Mouse (Mus musculus): ENCODE measurements around the gene Gjb4.

Gjb4 gene

DNA sequence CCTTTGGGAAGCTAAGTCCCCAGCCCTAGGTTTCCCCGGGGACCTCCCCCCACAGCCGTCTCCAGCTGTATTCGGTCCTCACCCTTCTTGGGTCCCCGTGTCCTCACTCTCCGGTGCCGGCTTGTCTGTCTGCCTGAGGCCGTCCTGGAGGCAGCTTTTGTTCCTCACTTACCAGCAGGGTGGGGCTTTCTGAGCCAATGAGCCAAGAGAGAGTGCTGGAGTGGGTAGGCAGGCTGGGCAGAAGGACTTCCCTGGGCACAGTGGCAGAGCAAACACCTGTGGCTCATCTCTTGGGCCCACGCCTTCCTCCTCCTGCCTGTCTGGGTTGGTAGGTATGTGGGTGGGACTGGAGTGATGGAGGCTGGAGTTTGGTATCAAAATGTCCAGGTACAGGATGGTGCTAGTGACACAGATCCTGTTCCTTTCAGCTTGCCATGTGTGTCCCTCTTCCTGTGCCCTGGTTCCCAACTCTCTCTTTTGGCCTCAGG, at the start of gene Gjb4:
Gjb4 (minus strand) TSS at position 131 of the 488 bp plus-strand sequence.
- no peak for DNase-seq (ENCODE audit: low spot score in 2 of 2)

DNA sequence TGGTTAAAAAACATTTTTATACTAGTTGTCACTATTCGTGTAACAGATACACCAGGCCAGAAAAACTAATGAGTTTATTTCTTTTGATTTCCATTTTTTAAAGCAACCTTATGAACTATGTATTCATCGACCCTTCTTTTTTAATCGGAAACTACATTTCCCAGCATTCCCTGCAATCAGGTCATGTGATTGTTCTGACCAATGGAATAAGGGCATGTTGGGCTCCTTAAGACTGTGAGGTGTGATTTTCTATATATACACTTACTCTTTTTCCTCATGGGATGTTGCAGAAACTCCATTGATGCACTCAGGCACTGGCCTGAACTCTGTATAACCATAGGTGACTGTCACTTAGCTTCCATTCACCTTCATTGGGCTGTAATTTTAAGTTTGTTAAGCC, 48.7 kb upstream of the Gjb4 start:
- no peak for DNase-seq (ENCODE audit: low spot score in 2 of 2)

DNA sequence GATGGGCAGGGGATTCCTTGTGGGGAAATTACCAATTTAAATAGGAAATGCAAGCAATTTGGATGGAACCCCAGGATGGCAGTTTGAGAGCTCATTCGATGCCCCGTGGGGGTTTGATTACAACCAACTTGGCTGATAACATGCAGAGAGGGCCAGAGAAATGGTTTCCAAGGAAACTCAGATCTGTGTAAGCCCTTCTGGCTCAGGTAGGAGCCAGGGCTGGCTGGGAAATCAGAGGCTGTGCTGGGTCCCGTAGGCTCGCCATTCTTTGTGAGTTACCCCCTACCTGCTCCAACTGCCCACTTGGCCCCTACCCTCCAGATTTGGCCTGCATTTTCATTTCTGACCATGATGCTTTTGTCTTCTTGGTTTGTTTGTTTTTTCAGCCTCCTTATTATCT, 48.3 kb upstream of the Gjb4 start:
- no peak for DNase-seq (ENCODE audit: low spot score in 2 of 2)

DNA sequence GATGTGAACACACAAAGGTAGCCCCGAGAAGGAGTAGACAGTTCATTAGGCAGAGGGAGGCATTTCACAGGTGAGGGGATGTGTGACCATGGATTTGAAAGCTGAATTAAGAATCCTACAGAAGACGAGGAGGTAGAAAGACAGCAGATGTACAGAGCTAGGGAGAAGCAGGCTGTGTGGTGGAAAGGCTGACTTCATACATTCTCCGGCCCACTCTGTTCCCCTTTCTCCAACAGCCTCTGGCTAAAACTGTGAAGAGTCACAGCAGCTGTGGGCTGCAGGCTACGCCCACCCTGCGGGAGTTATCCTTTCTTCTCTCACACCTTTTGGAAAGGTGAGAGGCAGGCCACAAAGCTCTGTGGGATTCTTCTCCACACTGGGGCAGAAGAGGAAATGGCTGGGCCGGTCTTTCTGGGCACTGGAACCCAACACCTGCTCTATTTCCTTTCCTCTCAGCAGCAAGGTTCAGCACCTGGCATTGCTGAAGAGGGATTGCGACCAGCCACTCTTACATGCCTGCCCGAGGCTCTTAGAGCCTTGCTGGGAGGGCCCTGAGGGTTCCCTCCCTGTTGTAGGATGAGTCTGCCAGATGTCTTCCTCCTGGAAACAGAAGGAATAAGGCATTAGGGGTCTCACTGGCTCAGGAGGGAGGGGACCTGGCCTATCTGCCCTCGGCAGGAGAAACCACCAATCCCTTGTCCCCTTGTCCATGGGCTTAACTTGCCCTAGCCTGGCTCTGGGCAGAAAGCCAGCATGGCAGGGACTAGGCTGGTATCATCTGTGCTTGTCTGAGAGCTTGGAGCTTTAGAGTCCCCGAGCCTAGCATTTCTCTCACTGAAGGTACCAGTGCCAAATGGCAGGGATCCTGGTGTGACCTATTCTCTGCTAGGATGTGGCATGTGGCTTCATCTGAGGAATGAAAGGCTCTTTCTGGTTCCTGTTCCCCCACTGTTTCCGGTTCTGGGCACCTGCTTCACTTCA, 46.6 kb upstream of the Gjb4 start:
- DNase-seq (ENCODE audit: low spot score in 2 of 2) = no peak

DNA sequence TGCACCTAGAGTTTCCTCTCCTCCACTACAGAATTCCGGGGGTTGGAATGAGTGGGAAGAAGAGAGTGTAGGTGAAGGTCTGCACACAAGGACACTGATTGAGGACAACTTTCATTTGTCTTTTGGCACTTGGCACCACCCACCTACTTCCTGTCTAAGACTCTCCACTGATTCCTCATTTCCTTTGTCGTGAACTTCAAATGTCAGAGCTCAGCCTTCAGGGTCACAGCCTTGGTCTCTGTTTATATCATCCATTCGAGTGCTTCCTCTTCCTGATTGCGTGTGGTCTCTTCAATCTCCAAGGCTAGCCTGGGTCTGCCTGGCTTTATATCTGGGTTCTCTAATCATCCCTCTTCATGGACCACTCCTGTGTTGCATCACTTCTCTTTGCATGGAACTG, 41.7 kb upstream of the Gjb4 start:
- DNase-seq (ENCODE audit: low spot score in 2 of 2) = no peak

DNA sequence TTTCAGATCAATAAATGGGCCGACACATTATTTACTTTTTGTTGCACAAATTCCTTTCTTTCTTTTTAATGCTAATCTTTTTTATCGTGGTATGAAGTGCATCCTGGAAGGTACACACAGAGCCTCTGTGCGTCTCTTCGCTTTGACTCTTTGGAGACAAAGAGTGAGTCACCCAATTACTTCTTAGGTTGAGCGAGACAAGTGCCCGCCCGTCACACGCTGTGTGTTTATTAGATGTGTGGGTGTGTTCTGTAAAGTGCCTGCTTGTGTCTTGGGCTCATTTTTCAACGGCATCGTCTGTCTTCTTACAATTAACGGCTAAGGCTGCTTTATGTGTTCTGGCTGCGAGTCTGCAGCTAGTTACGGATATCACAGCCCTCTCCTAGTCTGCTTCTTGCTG, 35.8 kb upstream of the Gjb4 start:
- peak; percentile 15 to 23 for DNase-seq (ENCODE audit: low spot score in 2 of 2)

DNA sequence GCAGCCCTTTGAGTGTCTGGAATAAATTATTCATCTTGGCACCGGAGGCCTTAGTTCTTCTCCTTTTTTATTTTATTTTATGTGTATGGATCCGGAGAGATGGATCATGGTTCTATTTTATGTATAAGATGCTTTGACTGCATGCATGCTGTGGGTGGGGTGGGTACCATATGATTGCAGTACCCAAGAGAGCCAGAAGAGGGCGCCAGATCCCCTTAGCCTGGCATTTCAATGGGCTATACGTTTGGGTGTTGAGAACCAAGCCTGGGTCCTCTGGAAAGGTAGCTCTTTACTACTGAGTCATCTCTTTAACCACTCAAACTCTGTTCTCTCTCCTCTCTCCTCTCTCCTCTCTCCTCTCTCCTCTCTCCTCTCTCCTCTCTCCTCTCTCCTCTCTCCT, 23.5 kb upstream of the Gjb4 start:
- no peak for DNase-seq (ENCODE audit: low spot score in 2 of 2)

DNA sequence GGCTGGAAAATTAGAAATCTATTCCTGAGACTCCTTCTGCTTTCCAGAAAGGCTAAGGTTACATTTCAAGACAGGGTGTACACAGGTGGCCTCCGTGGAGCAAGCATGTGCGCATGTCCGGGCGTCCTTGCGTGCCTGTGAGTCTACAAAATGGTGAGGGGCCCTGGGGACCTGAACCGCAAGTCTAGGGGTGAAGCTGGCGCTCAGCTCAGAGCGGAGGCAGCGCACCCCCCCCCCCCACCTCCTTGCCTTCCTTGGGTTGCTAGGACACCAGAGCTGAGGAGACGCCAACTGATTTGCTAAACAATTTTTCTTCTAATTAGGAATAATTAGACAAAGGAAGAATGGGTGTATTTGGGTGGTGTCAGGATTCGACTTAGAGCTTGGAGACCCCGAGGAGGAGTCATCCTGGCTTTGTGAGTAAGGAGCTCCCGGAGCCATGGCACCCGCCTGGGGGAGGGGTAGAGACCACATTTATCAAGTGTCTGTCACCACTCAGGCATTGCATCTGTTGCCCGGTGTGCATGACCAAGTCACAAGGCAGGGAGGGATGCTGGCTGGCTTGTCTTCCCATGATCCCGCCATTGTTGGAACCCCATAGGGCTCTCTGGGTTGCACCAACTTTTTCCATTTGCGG, 21.8 kb upstream of the Gjb4 start:
- no peak for DNase-seq (ENCODE audit: low spot score in 2 of 2)

DNA sequence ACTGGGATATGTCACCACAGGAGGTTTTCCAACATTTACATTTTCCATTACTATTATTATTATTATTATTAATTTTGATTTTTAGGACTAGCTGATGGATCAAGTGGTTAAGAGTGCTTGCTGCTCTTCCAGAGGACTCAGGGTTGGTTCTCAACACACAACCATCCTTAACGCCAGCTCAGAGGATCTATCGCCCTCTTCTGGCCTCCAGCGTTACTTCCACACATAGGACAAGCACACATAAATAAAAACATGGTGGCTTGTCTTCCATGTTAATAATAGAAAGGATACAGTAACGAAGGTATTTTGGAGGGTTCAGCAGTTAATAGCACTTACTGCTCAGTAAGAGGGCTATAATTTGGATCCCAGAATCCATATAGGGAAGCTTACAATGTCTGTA, 20.8 kb upstream of the Gjb4 start:
- no peak for DNase-seq (ENCODE audit: low spot score in 2 of 2)

DNA sequence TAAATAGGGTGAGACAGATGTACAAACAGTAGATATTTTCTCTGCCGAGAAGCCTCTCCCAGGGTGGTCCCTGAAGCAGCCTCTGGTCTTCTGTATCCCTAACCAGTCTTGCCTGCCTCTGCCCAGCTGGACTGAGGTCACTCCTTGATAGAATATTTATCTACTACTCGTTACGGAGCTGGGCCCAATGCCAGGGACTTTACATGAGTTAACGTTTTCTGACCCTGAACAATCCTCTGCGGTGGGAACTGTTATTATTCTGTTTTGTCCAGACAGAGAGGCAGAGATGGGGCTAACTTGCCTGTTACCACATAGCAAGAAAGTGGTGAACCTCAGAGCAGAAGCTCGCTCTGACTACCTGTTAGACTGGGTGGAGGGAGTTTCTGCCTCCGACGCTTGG, 19.6 kb upstream of the Gjb4 start:
- DNase-seq (ENCODE audit: low spot score in 2 of 2) = no peak

DNA sequence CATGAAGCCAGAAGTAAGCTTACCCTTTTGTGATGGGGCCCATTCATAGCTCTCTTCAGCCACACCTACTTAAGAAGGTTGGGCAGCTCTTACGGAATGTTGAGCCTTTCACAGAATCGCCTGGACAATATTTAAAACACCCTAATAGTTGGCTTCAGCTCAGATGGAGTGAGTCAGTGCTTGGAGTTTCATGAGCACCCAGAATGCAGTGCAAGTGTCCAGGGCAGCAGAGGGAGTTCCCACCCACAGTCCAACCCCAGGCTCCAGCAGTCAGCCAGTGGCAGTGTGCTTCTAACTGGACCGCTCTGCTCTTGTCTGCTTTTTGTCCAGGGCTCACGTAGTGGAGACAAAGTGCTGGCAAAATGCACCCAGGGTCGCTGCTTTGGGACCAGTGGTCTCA, 17.7 kb upstream of the Gjb4 start:
- no peak for DNase-seq (ENCODE audit: low spot score in 2 of 2)

DNA sequence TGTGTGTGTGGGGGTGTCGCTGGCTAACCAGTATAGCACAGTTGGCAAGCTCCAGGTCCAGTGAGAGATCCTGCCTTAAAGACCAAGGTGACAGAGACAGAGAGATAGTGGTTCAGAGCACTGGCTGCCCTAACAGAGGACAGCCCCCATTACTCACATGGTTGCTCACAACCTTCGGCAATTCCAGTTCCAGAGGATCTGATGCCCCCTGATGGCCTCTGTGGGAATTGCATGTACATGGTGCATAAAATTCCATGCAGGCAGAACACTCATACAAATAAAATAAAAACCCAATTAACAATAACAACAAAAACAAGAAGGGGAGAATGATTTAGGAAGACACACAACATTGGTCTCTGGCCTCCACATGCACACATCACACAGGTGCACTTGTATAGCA, 16.6 kb upstream of the Gjb4 start:
- no peak for DNase-seq (ENCODE audit: low spot score in 2 of 2)

DNA sequence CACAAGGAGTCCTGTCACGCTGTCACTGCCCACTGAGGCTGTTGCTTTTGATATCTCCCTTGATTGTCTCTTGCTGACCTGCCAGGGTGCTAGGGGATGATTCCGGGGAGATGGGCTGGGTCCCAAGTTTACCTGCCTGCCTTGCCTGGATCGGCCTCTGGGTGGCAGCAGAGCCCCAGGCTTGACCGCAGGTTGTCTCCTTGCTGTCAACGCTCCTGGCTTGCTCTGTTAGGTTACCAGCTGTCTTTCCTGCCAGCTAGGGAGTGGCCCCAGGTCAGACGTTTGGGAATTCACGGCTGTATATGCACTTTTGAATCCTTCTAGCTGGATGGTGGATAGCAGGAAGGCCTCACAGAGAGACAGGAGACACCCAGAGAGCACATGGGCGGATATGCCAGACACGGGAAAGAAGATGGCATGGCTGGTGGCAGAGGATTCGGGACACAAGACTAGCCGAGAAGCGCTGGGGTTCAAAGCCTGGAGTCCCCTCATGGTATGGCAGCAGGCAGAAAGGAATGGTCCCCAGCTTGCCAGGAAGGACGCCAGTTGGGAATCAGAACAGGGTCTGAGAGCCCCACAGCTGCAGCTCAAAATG, 14.6 kb upstream of the Gjb4 start:
- DNase-seq (ENCODE audit: low spot score in 2 of 2) = peak in 1 of 2 experiments; percentile 21

DNA sequence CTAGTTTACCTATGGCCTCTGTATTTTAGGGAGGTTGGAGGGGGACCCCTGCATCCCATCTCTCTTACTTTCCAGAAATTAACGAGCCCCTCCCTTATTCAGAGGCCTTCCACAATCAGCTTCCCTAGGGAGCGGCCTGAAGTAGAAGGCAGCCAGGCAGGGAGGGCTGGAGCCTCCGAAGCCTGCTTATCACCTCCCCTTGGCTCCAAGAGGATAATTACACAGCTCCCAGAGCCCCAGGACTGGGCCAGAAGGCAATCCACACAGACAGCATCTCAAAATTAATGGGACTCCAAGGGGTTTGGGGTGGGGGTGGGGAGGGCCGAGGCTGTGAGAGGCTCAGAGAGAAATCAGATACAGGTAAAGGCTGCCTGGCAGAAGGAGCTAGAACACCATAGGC, 12.0 kb upstream of the Gjb4 start:
- DNase-seq (ENCODE audit: low spot score in 2 of 2) = no peak

DNA sequence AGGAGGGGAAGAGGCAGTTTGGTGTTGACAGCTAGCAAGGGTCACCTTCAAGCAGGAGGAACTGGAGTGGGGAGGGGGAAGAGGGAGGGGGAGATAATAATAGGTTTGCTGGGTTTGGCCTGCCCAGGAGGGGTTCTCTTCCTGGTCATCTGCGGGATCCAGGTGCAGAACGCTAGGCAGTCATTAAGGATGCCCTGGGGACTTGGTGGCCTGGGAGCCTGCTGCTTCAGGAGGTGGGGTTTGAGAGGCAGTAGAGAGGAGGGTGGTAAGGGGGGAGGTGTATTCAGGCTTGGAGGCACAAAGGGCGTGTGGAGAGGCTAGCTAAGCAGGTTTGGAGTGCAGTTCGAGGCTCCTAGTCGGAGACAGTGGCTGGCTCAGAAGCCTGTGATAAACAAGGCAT, 11.6 kb upstream of the Gjb4 start:
- DNase-seq (ENCODE audit: low spot score in 2 of 2) = no peak

DNA sequence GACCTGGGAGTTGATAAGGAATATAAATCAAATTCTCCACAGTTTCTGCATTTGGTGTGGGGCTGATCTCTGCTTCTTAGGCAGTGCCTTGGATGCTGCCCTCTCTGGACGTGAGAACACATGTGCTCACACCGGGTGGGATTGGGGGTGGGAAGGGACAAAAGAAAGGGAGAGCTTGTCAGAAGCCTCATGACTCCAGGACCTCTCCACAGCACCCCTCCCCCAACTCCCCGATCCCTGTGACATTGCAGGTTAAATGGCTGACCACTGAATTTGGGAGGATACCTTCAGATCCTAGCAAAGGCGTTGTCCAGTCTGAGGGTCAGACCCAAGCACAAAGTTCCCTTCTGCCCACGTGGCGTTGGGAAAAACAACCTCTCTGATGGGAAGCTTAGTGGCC, 10.6 kb upstream of the Gjb4 start:
- DNase-seq (ENCODE audit: low spot score in 2 of 2) = no peak

DNA sequence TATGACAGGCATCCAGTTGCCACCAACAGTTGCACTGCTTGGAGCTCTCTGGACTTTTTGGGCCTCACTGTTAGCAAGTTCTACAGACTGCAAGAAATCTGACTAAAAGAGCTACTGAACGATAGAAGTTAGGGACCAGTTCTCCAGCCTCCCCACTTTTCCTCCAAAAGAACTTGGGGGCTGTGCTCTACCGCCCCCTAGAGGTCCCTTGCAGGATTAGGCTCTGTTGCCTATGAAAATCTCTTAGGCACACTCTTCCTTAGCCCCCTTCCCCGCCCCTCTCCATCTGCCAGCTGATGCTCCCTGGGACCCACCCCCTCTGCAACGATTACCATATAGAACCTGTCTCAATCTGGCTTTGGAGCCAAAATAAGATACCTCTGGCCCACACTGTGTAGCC, 9.4 kb upstream of the Gjb4 start:
- DNase-seq (ENCODE audit: low spot score in 2 of 2) = no peak

DNA sequence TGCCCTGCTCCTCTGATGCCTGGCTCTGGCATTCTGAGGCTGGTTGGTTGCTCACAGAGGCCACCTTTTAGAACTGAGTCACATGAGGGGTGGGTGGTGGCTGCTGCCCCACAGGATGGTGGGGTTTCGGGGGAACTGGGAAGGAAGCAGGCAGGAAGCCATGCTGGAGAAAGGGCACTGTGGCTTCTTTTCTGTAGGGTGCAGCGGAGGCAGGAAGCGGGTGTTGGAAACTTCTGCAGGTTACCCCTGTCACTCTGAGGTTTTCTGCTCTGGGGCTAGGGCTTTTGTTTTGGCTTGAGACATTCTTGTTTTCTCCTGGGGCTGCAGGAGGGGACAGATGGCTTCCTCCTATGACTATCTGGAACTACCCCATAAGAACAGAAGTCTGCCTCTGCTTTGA, 8.6 kb upstream of the Gjb4 start:
- no peak for DNase-seq (ENCODE audit: low spot score in 2 of 2)

DNA sequence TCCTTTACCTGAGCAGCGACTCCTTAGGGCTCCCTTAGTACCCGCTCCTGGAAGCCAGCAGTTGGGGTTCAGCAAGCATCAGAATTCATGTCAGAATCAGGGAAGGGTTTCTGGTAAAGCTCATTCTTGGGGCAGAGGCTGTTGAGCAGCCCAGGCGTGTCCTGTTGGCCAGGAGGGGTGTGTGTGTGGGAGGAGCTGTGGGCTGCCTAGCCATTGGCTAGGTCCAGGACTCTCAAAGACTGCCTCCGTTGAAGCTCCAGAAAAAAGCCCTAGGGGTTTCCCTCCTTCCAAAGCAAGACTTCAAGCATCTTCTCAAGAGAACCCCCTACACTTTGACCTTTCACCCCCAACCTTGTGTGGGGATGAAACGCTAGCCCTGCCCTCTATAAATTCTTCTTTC, 4.1 kb upstream of the Gjb4 start, which contains the start of gene Gjb5:
Gjb5 (minus strand) TSS at position 164 of the 400 bp plus-strand sequence.
- no peak for DNase-seq (ENCODE audit: low spot score in 2 of 2)

DNA sequence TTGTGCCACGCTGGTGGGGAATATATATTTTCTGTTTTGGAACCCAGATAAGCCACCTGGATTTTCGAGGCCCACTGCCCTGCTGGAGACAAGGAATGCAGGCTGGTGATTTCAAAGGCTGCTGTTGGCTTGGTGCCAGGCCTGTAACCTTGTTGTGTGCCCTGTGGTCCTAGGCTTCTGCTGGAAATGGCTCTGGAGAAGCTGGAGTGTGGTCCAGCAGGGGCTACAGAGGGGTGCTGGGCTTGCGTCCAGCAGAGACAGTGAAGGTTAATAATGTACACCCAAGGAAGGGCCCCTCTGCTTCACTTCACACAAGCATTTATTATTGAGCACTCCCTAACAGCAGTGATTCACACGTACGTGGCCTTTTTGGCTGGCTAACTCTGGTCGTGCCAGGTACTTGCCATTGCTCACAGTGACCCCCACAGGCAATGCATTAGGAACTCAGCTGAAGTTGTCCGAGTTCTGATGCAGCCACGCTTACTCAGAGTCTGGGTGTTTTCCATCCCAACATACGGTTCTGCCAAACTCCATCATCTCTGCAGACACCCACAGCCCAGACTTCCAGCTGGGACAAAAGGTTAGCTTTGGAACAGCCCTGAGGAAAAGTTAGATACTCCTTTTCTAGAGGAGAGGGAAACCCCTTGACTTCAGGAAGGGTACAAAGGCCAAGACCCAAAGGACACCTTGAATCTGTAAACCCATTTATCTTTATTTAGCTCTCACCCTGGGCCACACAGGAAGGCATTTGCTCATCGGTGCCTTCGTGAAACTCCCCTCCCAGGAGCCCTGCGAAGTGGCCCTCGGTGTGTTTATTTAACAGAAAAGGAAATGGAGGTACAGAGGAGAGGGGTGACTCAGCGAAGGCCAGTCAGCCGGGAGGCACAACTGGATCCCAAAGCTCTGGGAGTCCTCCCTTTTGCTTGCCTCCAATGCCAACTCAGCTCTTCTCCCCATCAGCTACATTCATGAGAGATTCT, 915 bp upstream of the Gjb4 start:
- no peak for DNase-seq (ENCODE audit: low spot score in 2 of 2)

DNA sequence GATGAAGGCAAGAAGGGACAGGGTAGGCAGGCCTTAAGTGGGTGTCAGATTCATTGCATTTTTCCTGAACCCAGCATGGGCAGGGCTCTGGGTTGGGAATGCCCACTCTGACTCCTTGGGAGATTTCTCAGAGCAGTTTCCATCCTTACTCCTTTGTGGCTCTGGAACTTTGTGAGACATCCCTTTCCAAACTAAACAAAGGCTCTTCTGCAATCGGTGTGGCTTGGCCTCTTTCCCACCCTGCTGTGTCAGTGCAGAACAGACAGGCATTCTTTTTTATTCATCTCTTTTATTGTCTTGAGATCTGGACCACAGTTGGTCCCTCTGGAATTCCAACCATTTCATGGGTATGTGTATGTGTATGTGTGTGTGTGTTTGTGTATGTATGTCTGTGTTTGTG, 1.3 kb downstream of the Gjb4 start:
- no peak for DNase-seq (ENCODE audit: low spot score in 2 of 2)

Data from right cerebral cortex, postnatal 36 days (tissue).